Mouse (Mus musculus) lung, adult 2 months (tissue): ENCODE measurements at regions not wholly inside any gene's neighbourhood (a gene's known extent, or its start where the extent isn't known, plus 50 kb on each side); places are given as distances from the start of the nearest gene placed in this dataset.

Experiments used
- CTCF ChIP-seq: fragments of 200-500 bp; IDR thresholded peaks from 2 replicates; pipeline ENCODE4 v1.5.1; 2011; ENCODE audit warnings: mild to moderate bottlenecking, low read length, control low read depth; ENCODE audit not compliant: insufficient read depth
- POLR2A ChIP-seq: fragments of 200-500 bp; IDR thresholded peaks from 2 replicates; pipeline ENCODE4 v1.6.1; 2011; ENCODE audit warnings: low read depth, mild to moderate bottlenecking, control low read depth, low read length, borderline replicate concordance; ENCODE audit errors: extremely low read depth

DNA sequence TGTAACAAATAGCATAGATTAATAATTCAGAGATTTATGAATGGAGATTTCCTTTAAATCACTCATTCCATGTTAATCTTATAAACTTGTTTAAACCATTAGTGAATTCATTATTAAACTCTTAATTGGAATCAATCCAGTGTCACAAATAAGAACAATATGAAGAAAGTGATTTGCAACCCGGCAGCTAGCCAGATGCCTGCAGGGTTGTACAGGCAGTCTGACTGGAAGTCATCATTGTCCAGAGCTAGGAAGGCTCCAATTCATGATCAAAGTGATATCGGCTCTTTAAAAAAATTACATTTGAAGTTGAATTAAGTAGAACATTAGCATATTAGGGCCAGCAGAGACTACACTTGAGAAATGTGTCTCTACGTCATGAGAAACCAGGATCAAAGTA, 270.0 kb upstream of the Prkcq start:
- TF ChIP-seq POLR2A (no peak), CTCF (no peak)
